Mouse (Mus musculus) lung, postnatal 0 days (tissue): Measurements from ENCODE around the gene Hist1h2ab. TPM values are rescaled to one million over a fixed set of nuclear protein-coding genes. Genes with fewer than 3 reads are reported as not detected.

ENCODE experiments used
- ATAC-seq: fragments of 200-750 bp; cut with Nextera tagmentation; 2 replicates; pipeline ENCODE4 v1.8.0; 2017; ENCODE audit warnings: moderate library complexity
- DNase-seq: peaks from one replicate; pipeline ENCODE4 v3.0.0-alpha.2; 2016; ENCODE audit warnings: low spot score
- H3K27ac ChIP-seq: fragments of 300-500 bp; sonication (generic); 2 replicates; pipeline ENCODE4 v1.5.1; 2014; ENCODE audit warnings: antibody characterized with exemption, mild to moderate bottlenecking, low read length, mixed read lengths
- H3K27me3 ChIP-seq: fragments of 300-500 bp; sonication (generic); replicated peaks from 2 replicates; pipeline ENCODE4 v1.6.1; 2014; ENCODE audit warnings: low read length, mixed read lengths; ENCODE audit not compliant: insufficient read depth
- H3K36me3 ChIP-seq: fragments of 300-500 bp; sonication (generic); 2 replicates; pipeline ENCODE4 v1.6.1; 2014; ENCODE audit warnings: low read length, mixed read lengths; ENCODE audit not compliant: insufficient read depth
- H3K4me1 ChIP-seq: fragments of 300-500 bp; sonication (generic); 2 replicates; pipeline ENCODE4 v1.6.1; 2014; ENCODE audit warnings: antibody characterized with exemption, low read depth, low read length, mixed read lengths; ENCODE audit not compliant: insufficient read depth
- H3K4me2 ChIP-seq: fragments of 300-500 bp; sonication (generic); replicated peaks from 2 replicates; pipeline ENCODE4 v1.6.1; 2014; ENCODE audit warnings: low read depth, mild to moderate bottlenecking, low read length, moderate library complexity, mixed read lengths
- H3K4me3 ChIP-seq: fragments of 300-500 bp; sonication (generic); 2 replicates; pipeline ENCODE4 v1.5.1; 2014; ENCODE audit warnings: low read depth, low read length
- H3K9ac ChIP-seq: fragments of 300-500 bp; sonication (generic); replicated peaks from 2 replicates; pipeline ENCODE4 v1.6.1; 2014; ENCODE audit warnings: low read depth, mild to moderate bottlenecking
- H3K9me3 ChIP-seq: fragments of 300-500 bp; sonication (generic); 2 replicates; pipeline ENCODE4 v1.6.1; 2016; ENCODE audit warnings: low read length, mixed read lengths
- CTCF ChIP-seq: IDR thresholded peaks from 2 replicates; pipeline ENCODE4 v1.5.1; 2016; ENCODE audit warnings: antibody characterized with exemption, mild to moderate bottlenecking
- EP300 ChIP-seq: IDR thresholded peaks from 2 replicates; pipeline ENCODE4 v1.6.1; 2016; ENCODE audit warnings: antibody characterized with exemption, mild to moderate bottlenecking, control low read depth
- WGBS: fragments of 180-500 bp; shearing (Covaris S2); extraction: QIAGEN DNeasy Blood & Tissue Kit; methylation state at CpG from one replicate; pipeline ENCODE4 v1.1.7; 2014; 5-methylcytosine and 5-hydroxymethylcytosine counted together
- microRNA-seq: library from miRNA; unstranded; fragments of <30 nt; microRNA quantifications from one replicate; pipeline ENCODE4, GENCODE M21; 2016
- polyA plus RNA-seq: library from polyadenylated mRNA; unstranded; fragments of >200 nt; fragmentation: Nextera tagmentation; extraction: Ambion mirVana; gene quantifications from 2 replicates; pipeline ENCODE4 v1.2.1, GENCODE M21; 2015

Hist1h2ab gene
- polyA plus RNA-seq, 1 experiment from 2014 or later = 5.3 TPM

DNA sequence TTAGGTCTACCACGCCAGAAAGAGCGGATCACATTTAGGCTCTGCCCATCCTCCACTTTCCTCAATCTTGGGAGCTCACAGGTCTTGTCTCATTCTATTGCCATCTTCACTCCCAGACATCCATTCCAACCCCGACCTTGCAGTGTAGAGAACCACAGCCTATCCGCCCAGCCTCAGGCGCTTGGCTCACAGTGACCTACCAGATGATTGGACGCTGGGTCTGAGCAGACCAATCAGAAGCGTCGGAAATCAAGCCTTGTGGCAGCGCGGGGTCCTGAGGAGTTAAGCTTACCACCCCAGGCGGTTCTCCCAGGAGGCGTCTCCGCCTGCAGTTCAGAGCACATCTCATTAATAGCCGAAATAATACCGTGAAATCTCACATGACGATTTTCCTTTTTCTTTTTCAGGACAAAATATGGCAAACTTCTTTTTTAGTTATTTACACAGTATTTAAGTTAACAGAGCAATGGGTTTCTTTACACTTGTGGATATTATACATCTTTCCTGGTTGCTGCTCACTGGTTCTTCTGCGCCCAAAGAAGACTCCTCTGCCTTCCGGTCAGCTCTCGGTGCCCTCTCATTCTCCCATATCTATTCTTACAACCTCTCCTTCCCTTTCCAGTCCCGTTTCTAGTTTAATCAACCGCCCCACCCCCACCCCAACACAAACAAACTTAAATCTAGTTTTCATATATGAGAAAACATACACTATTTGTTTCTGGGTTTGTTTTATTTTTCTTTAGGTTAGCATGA is 21.8 kb downstream of the Hist1h2ab start:
- no peaks in the 10 kb centered on the region for H3K9me3 ChIP-seq
- no peaks in the 10 kb centered on the region for H3K27me3 ChIP-seq
- TF ChIP-seq EP300 = no peak
- no peak for TF ChIP-seq CTCF
- H3K4me2 ChIP-seq = peak overlapping the region; percentile 42
- DNase-seq (peak; percentile 35), ATAC-seq (peak; percentile 84)
- H3K4me3 ChIP-seq = peak overlapping the region; percentile 5; the same call in 1 of the 2 replicates
- no peak overlapping the region for H3K27ac ChIP-seq
- 23% methylated on average over 21 of the region's 21 CpGs for WGBS
- H3K36me3 ChIP-seq = no peaks in the 10 kb centered on the region
- H3K4me1 ChIP-seq = 0 out of 2 replicates have a peak, but pooled peaks cover 3% of the 10 kb centered on the region
- H3K9ac ChIP-seq = no peak overlapping the region

DNA sequence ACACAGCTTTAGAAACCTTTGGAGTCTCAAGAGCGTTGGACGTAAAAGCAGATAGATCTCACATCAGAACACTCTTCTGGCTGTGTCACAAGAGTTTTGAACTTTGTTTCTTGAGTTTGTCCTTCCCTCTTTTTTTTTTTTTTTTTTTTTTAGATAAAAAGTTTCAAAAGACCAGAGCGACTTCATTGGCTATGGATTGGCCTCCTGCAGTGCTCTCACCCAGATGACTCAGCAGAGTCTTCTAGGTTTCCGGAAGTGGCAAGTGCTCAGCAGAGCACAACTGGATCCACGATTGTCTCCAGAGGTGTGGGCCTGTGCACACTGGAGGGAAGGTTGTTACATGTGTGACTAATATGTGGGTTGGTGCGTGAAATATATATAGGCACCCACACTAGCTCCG is 27.4 kb downstream of the Hist1h2ab start:
- no peak overlapping the region for H3K4me3 ChIP-seq
- WGBS = 86% methylated on average over 7 of the region's 7 CpGs
- H3K4me1 ChIP-seq = no peaks in the 10 kb centered on the region
- H3K36me3 ChIP-seq = no peaks in the 10 kb centered on the region
- no peaks in the 10 kb centered on the region for H3K27me3 ChIP-seq
- ATAC-seq = no peak
- no peak overlapping the region for H3K4me2 ChIP-seq
- no peak overlapping the region for H3K27ac ChIP-seq
- no peak overlapping the region for H3K9ac ChIP-seq
- H3K9me3 ChIP-seq = no peaks in the 10 kb centered on the region
- no peak for DNase-seq
- TF ChIP-seq EP300 (no peak), CTCF (no peak)

DNA sequence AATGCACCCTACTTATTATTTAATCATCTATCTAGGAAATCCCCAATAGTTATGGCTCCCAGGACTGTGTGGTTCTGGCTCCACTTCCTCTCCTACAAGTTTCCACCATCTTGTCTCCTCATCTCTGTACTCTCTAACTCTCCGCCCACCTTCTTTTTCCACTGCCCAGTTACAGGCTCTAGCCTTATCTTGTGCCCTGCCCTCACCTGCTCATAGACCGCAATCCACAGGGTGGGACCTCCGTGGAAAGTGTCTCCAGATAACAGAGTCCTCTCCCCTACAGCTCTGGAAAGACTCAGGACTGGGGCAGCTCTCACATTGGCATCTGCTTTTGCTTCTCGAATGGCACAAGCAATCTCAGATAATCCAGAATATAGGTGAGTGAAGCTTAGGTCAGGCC is 28.1 kb downstream of the Hist1h2ab start:
- H3K27ac ChIP-seq = no peak overlapping the region
- no peaks in the 10 kb centered on the region for H3K4me1 ChIP-seq
- no peak overlapping the region for H3K4me3 ChIP-seq
- no peak overlapping the region for H3K4me2 ChIP-seq
- H3K9me3 ChIP-seq = no peaks in the 10 kb centered on the region
- TF ChIP-seq EP300 = no peak
- TF ChIP-seq CTCF = no peak
- H3K9ac ChIP-seq = no peak overlapping the region
- 74% methylated on average over 4 of the region's 4 CpGs for WGBS
- no peak for ATAC-seq
- no peaks in the 10 kb centered on the region for H3K36me3 ChIP-seq
- DNase-seq = no peak
- no peaks in the 10 kb centered on the region for H3K27me3 ChIP-seq

DNA sequence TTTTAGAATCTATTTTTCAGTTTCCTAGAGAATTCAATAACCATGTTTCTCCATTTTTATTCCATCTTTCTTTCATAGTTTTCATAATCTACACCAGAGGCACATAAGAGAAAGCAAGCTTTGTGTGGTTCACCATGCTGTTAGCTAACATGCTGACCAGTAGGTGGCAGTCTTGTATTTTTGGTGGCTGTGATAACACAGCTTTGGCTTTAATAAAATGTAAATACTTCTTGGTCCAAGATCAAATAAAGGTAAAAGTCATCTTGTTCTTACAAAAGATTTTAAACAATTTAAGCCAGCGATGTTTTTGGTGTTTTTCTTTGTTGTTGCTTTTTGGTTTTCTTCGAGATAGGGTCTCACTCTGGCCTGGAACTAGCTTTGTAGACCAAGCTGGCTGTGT is 41.6 kb downstream of the Hist1h2ab start:
- Histone ChIP-seq H3K27me3 (no peaks in the 10 kb centered on the region), H3K36me3 (no peaks in the 10 kb centered on the region), H3K4me2 (no peak overlapping the region), H3K4me1 (no peaks in the 10 kb centered on the region), H3K9me3 (no peaks in the 10 kb centered on the region), H3K27ac (no peak overlapping the region), H3K9ac (no peak overlapping the region), H3K4me3 (no peak overlapping the region)
- peak; percentile 82 for DNase-seq
- WGBS = 37% methylated on average over 2 of the region's 2 CpGs
- peak; percentile 90 for TF ChIP-seq CTCF
- no peak for TF ChIP-seq EP300
- ATAC-seq = no peak

DNA sequence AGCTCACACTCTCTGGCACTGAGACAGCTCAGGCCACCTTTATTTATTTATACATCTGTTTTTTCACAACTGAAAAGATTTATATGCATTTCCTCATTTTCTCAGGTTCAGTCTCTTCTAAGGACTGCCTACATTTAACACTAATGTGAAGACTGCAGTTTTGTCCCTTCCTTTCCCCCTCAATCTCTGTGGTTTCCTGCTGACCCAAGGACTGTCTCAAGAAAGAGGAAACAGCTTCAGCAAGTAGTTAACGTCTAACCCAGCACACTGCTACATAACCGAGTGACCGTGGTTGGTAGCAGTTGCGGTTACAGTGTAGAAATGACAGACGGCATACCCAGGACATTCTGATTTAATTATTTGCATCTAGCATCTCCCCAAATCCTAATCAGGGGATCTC is 48.5 kb downstream of the Hist1h2ab start:
- Histone ChIP-seq H3K27me3 (no peaks in the 10 kb centered on the region), H3K4me2 (no peak overlapping the region), H3K27ac (no peak overlapping the region), H3K4me1 (no peaks in the 10 kb centered on the region), H3K9me3 (no peaks in the 10 kb centered on the region), H3K9ac (no peak overlapping the region), H3K4me3 (no peak overlapping the region), H3K36me3 (no peaks in the 10 kb centered on the region)
- TF ChIP-seq EP300 (no peak), CTCF (no peak)
- WGBS = 66% methylated on average over 5 of the region's 5 CpGs
- peak; percentile 16 for DNase-seq
- ATAC-seq = no peak

Small RNAs within 50 kb of the gene (microRNA-seq; reads per million reads assigned to microRNA genes)
- gene Gm44314 (not detected), gene Gm44484 (not detected)

Other genes starting within 250 kb of the Hist1h2ab start
- gene Hist1h4h, start 220.1 kb upstream of the Hist1h2ab start, polyA plus RNA-seq = 5.5 and 7.0 TPM in 2 replicates
- 1.3 and 1.7 TPM in 2 replicates for gene Hist1h2af, start 217.2 kb upstream of the Hist1h2ab start, polyA plus RNA-seq
- 0.30 and 0.80 TPM in 2 replicates for gene Hist1h3g, start 215.7 kb upstream of the Hist1h2ab start, polyA plus RNA-seq
- gene Hist1h2bh, start 207.7 kb upstream of the Hist1h2ab start, polyA plus RNA-seq = 0.12 TPM in 1 of 2 replicates, not detected in the other
- 0.32 and 0.33 TPM in 2 replicates for gene Hist1h3f, start 207.1 kb upstream of the Hist1h2ab start, polyA plus RNA-seq
- 0.55 TPM in 1 of 2 replicates, not detected in the other for gene Hist1h4f, start 199.5 kb upstream of the Hist1h2ab start, polyA plus RNA-seq
- gene Hist1h1d, start 197.9 kb upstream of the Hist1h2ab start, polyA plus RNA-seq = 0.11 TPM in 2 replicates
- 1.6 and 1.7 TPM in 2 replicates for gene Hist1h3e, start 188.8 kb upstream of the Hist1h2ab start, polyA plus RNA-seq
- 7.1 and 7.9 TPM in 2 replicates for gene Hist1h2ae, start 179.9 kb upstream of the Hist1h2ab start, polyA plus RNA-seq
- 1.3 and 1.9 TPM in 2 replicates for gene Hist1h2bg, start 179.7 kb upstream of the Hist1h2ab start, polyA plus RNA-seq
- 0.48 and 0.87 TPM in 2 replicates for gene Hist1h2bf, start 176.9 kb upstream of the Hist1h2ab start, polyA plus RNA-seq
- gene Hist1h2ad, start 176.7 kb upstream of the Hist1h2ab start, polyA plus RNA-seq = 0.49 and 0.57 TPM in 2 replicates
- gene Hist1h3d, start 175.4 kb upstream of the Hist1h2ab start, polyA plus RNA-seq = 0.62 and 1.3 TPM in 2 replicates
- gene Hist1h4d, start 169.5 kb upstream of the Hist1h2ab start, polyA plus RNA-seq = 31.4 and 36.9 TPM in 2 replicates
- gene Hist1h2be, start 130.0 kb upstream of the Hist1h2ab start, polyA plus RNA-seq = 0.44 and 0.86 TPM in 2 replicates
- 7.8 and 9.9 TPM in 2 replicates for gene Hist1h1e, start 128.6 kb upstream of the Hist1h2ab start, polyA plus RNA-seq
- gene Hist1h2ac, start 67.2 kb upstream of the Hist1h2ab start, polyA plus RNA-seq = 0.32 and 0.54 TPM in 2 replicates
- gene Hist1h2bc, start 66.9 kb upstream of the Hist1h2ab start, polyA plus RNA-seq = 67.5 and 69.5 TPM in 2 replicates
- gene Hist1h1t, start 55.3 kb upstream of the Hist1h2ab start, polyA plus RNA-seq = 0.13 TPM in 1 of 2 replicates, not detected in the other
- gene Hist1h4c, start 52.7 kb upstream of the Hist1h2ab start, polyA plus RNA-seq = 3.7 and 3.9 TPM in 2 replicates
- 25.3 and 26.3 TPM in 2 replicates for gene Hfe, start 40.3 kb upstream of the Hist1h2ab start, polyA plus RNA-seq
- gene Hist1h1c, start 12.3 kb upstream of the Hist1h2ab start, polyA plus RNA-seq = 38.9 and 43.3 TPM in 2 replicates
- gene Hist1h3c, start 5.5 kb upstream of the Hist1h2ab start, polyA plus RNA-seq = 0.27 TPM in 1 of 2 replicates, not detected in the other
- gene Hist1h2bb, start 4.4 kb upstream of the Hist1h2ab start, polyA plus RNA-seq = 0.99 TPM in 1 of 2 replicates, not detected in the other
- gene Hist1h3b, start 1.1 kb downstream of the Hist1h2ab start, polyA plus RNA-seq = 2.6 and 3.0 TPM in 2 replicates
- 0.57 and 0.73 TPM in 2 replicates for gene Hist1h4b, start 5.9 kb downstream of the Hist1h2ab start, polyA plus RNA-seq
- 0.26 and 0.38 TPM in 2 replicates for gene Hist1h4a, start 10.1 kb downstream of the Hist1h2ab start, polyA plus RNA-seq
- gene Hist1h3a, start 11.3 kb downstream of the Hist1h2ab start, polyA plus RNA-seq = 1.4 and 1.7 TPM in 2 replicates
- 0.33 and 0.64 TPM in 2 replicates for gene Hist1h1a, start 12.5 kb downstream of the Hist1h2ab start, polyA plus RNA-seq
- not detected in 2 replicates for gene Trim38, start 18.8 kb downstream of the Hist1h2ab start, polyA plus RNA-seq
- gene Slc17a2, start 55.9 kb downstream of the Hist1h2ab start, polyA plus RNA-seq = 1.4 and 3.4 TPM in 2 replicates
- not detected in 2 replicates for gene Slc17a3, start 88.3 kb downstream of the Hist1h2ab start, polyA plus RNA-seq
- gene Slc17a1, start 116.6 kb downstream of the Hist1h2ab start, polyA plus RNA-seq = not detected in 2 replicates
- not detected in 2 replicates for gene Slc17a4, start 163.9 kb downstream of the Hist1h2ab start, polyA plus RNA-seq
- gene Hist1h2ba, start 183.0 kb downstream of the Hist1h2ab start, polyA plus RNA-seq = not detected in 2 replicates
- gene Hist1h2aa, start 183.3 kb downstream of the Hist1h2ab start, polyA plus RNA-seq = not detected in 2 replicates
- not detected in 2 replicates for gene Scgn, start 240.1 kb downstream of the Hist1h2ab start, polyA plus RNA-seq